Mouse (Mus musculus) midbrain, embryonic 16.5 days (tissue): ENCODE data around the gene Rit1. TPM values are rescaled to one million over a fixed set of nuclear protein-coding genes. Genes with fewer than 3 reads are reported as not detected.

Source experiments
- ATAC-seq: fragments of 200-750 bp; cut with Nextera tagmentation; 2 replicates; pipeline ENCODE4 v1.8.0; 2017; ENCODE audit warnings: moderate TSS enrichment
- H3K27ac ChIP-seq: fragments of 300-500 bp; sonication (generic); 2 replicates; pipeline ENCODE4 v1.5.1; 2014; ENCODE audit warnings: mild to moderate bottlenecking, low read length, mixed read lengths
- H3K27me3 ChIP-seq: fragments of 300-500 bp; sonication (generic); 2 replicates; pipeline ENCODE4 v1.6.1; 2014; ENCODE audit warnings: low read depth, low read length, mixed read lengths; ENCODE audit not compliant: control insufficient read depth, insufficient read depth
- H3K36me3 ChIP-seq: fragments of 300-500 bp; sonication (generic); 2 replicates; pipeline ENCODE4 v1.6.1; 2014; ENCODE audit warnings: mild to moderate bottlenecking, low read length, moderate library complexity, mixed read lengths; ENCODE audit not compliant: control insufficient read depth, insufficient read depth
- H3K4me1 ChIP-seq: fragments of 300-500 bp; sonication (generic); 2 replicates; pipeline ENCODE4 v1.6.1; 2014; ENCODE audit warnings: mild to moderate bottlenecking, low read length, mixed read lengths; ENCODE audit not compliant: control insufficient read depth, insufficient read depth
- H3K4me2 ChIP-seq: fragments of 300-500 bp; sonication (generic); 2 replicates; pipeline ENCODE4 v1.6.1; 2014; ENCODE audit warnings: mild to moderate bottlenecking, low read length, mixed read lengths
- H3K4me3 ChIP-seq: fragments of 300-500 bp; sonication (generic); 2 replicates; pipeline ENCODE4 v1.5.1; 2014; ENCODE audit warnings: low read depth, mild to moderate bottlenecking, low read length, moderate library complexity, mixed read lengths
- H3K9ac ChIP-seq: fragments of 300-500 bp; sonication (generic); 2 replicates; pipeline ENCODE4 v1.6.1; 2014; ENCODE audit warnings: low read depth, low read length, mixed read lengths
- H3K9me3 ChIP-seq: fragments of 300-500 bp; sonication (generic); replicated peaks from 2 replicates; pipeline ENCODE4 v1.6.1; 2014; ENCODE audit warnings: mild to moderate bottlenecking, low read length, mixed read lengths; ENCODE audit not compliant: control insufficient read depth, poor library complexity, severe bottlenecking
- WGBS: fragments of 180-500 bp; shearing (Covaris S2); extraction: QIAGEN DNeasy Blood & Tissue Kit; methylation state at CpG from one replicate; pipeline ENCODE4 v1.1.7; 2014; 5-methylcytosine and 5-hydroxymethylcytosine counted together
- polyA plus RNA-seq: library from polyadenylated mRNA; unstranded; fragments of >200 nt; fragmentation: Nextera tagmentation; extraction: Ambion mirVana; gene quantifications from 2 replicates; pipeline ENCODE4 v1.2.1, GENCODE M21; 2015

Gene Rit1
- polyA plus RNA-seq, 1 experiment from 2014 or later, result 65.6 TPM

GRCm38 (mm10) chr3:88717198-88717798 is 660 bp downstream of the Rit1 start:
- Histone ChIP-seq H3K36me3 (peaks cover 16% of the 10 kb centered on the region; the same call in 1 of the 2 replicates), H3K27ac (peak overlapping the region; percentile 47), H3K27me3 (no peaks in the 10 kb centered on the region), H3K9ac (peak overlapping the region; percentile 71), H3K4me3 (peak overlapping the region; percentile 68), H3K4me1 (peaks cover 10% of the 10 kb centered on the region), H3K4me2 (peak overlapping the region; percentile 91), H3K9me3 (no peaks in the 10 kb centered on the region)
- 5% methylated on average over 9 of the region's 9 CpGs for WGBS
- peak; percentile 65 for ATAC-seq

GRCm38 (mm10) chr3:88717831-88718230 is 1.2 kb downstream of the Rit1 start:
- Histone ChIP-seq H3K9me3 (no peaks in the 10 kb centered on the region), H3K4me1 (peaks cover 10% of the 10 kb centered on the region), H3K4me3 (no peak overlapping the region), H3K9ac (no peak overlapping the region), H3K4me2 (peak overlapping the region; percentile 91), H3K27ac (no peak overlapping the region), H3K36me3 (peaks cover 16% of the 10 kb centered on the region; the same call in 1 of the 2 replicates), H3K27me3 (no peaks in the 10 kb centered on the region)
- no peak for ATAC-seq
- 79% methylated on average over 1 of the region's 1 CpGs for WGBS

- no peak overlapping the region for H3K27ac ChIP-seq
- H3K4me3 ChIP-seq, result no peak overlapping the region
- H3K9ac ChIP-seq, result no peak overlapping the region
- 84% methylated on average over 2 of the region's 2 CpGs for WGBS
- no peak overlapping the region for H3K4me2 ChIP-seq
- no peaks in the 10 kb centered on the region for H3K9me3 ChIP-seq
- no peak for ATAC-seq
- peaks cover 8% of the 10 kb centered on the region; the same call in 1 of the 2 replicates for H3K36me3 ChIP-seq
- H3K4me1 ChIP-seq, result peaks cover 10% of the 10 kb centered on the region
- H3K27me3 ChIP-seq, result no peaks in the 10 kb centered on the region
These were observed 2.5 kb downstream of the Rit1 start for GRCm38 (mm10) chr3:88719098-88719497.

- H3K27me3 ChIP-seq, result no peaks in the 10 kb centered on the region
- no peak overlapping the region for H3K4me3 ChIP-seq
- 90% methylated on average over 2 of the region's 2 CpGs for WGBS
- ATAC-seq, result no peak
- H3K27ac ChIP-seq, result no peak overlapping the region
- H3K36me3 ChIP-seq, result 0 out of 2 replicates have a peak, but pooled peaks cover 3% of the 10 kb centered on the region
- no peaks in the 10 kb centered on the region for H3K9me3 ChIP-seq
- H3K4me1 ChIP-seq, result no peaks in the 10 kb centered on the region
- no peak overlapping the region; the same call in 1 of the 2 replicates for H3K9ac ChIP-seq
- H3K4me2 ChIP-seq, result no peak overlapping the region
These were observed 19.9 kb downstream of the Rit1 start for GRCm38 (mm10) chr3:88736556-88736955.

- Histone ChIP-seq H3K9me3 (no peaks in the 10 kb centered on the region), H3K27ac (no peak overlapping the region), H3K4me3 (no peak overlapping the region), H3K9ac (no peak overlapping the region), H3K27me3 (no peaks in the 10 kb centered on the region), H3K36me3 (no peaks in the 10 kb centered on the region), H3K4me2 (no peak overlapping the region), H3K4me1 (no peaks in the 10 kb centered on the region)
- no peak for ATAC-seq
- 46% methylated on average over 3 of the region's 3 CpGs for WGBS
These were observed 22.0 kb downstream of the Rit1 start for GRCm38 (mm10) chr3:88738641-88739040.

- H3K9me3 ChIP-seq, result no peaks in the 10 kb centered on the region
- no peaks in the 10 kb centered on the region for H3K4me1 ChIP-seq
- H3K27ac ChIP-seq, result no peak overlapping the region
- WGBS, result 95% methylated on average over 3 of the region's 3 CpGs
- ATAC-seq, result no peak
- H3K36me3 ChIP-seq, result peaks cover 4% of the 10 kb centered on the region; the same call in 1 of the 2 replicates
- no peaks in the 10 kb centered on the region for H3K27me3 ChIP-seq
- H3K9ac ChIP-seq, result no peak overlapping the region
- no peak overlapping the region for H3K4me2 ChIP-seq
- H3K4me3 ChIP-seq, result no peak overlapping the region
These were observed 23.5 kb downstream of the Rit1 start for GRCm38 (mm10) chr3:88740147-88740546.

GRCm38 (mm10) chr3:88745534-88745933 is 28.9 kb downstream of the Rit1 start:
- 92% methylated on average over 9 of the region's 9 CpGs for WGBS
- no peaks in the 10 kb centered on the region; the same call in 1 of the 2 replicates for H3K9me3 ChIP-seq
- ATAC-seq, result no peak

GRCm38 (mm10) chr3:88746139-88746870 is 29.7 kb downstream of the Rit1 start:
- no peak overlapping the region for H3K27ac ChIP-seq
- no peak overlapping the region for H3K9ac ChIP-seq
- no peaks in the 10 kb centered on the region; the same call in 1 of the 2 replicates for H3K9me3 ChIP-seq
- no peak overlapping the region for H3K4me3 ChIP-seq
- H3K36me3 ChIP-seq, result peaks cover 46% of the 10 kb centered on the region
- no peaks in the 10 kb centered on the region for H3K27me3 ChIP-seq
- WGBS, result 92% methylated on average over 13 of the region's 15 CpGs
- ATAC-seq, result no peak
- H3K4me2 ChIP-seq, result no peak overlapping the region
- no peaks in the 10 kb centered on the region for H3K4me1 ChIP-seq

More at GRCm38 (mm10) chr3:88745534-88745933, 28.9 kb downstream of the Rit1 start:
- Histone ChIP-seq H3K9ac (no peak overlapping the region), H3K27ac (no peak overlapping the region), H3K36me3 (peaks cover 40% of the 10 kb centered on the region), H3K4me3 (no peak overlapping the region), H3K4me2 (no peak overlapping the region), H3K4me1 (no peaks in the 10 kb centered on the region), H3K27me3 (no peaks in the 10 kb centered on the region)

GRCm38 (mm10) chr3:88746871-88747231 is 30.2 kb downstream of the Rit1 start:
- Histone ChIP-seq H3K4me3 (no peak overlapping the region), H3K36me3 (peaks cover 49% of the 10 kb centered on the region), H3K27me3 (no peaks in the 10 kb centered on the region), H3K9me3 (no peaks in the 10 kb centered on the region; the same call in 1 of the 2 replicates), H3K27ac (no peak overlapping the region), H3K4me1 (no peaks in the 10 kb centered on the region), H3K4me2 (no peak overlapping the region), H3K9ac (no peak overlapping the region)
- no peak for ATAC-seq
- WGBS, result 89% methylated on average over 4 of the region's 4 CpGs
